Mouse (Mus musculus) granulocyte monocyte progenitor cell, adult 5-6 weeks (primary cell): ENCODE data around the gene Cd200r2. TPM values are rescaled to one million over a fixed set of nuclear protein-coding genes. Genes with fewer than 3 reads are reported as not detected.
A peak's percentile ranks its signal among the peaks of the same experiment; 100 is the strongest.
"Not testable (repeated sequence)": the region's sequence is repeated elsewhere in the genome, so short reads cannot be mapped to it uniquely, and the experiment has no call there.

Experiments
- ATAC-seq: replicated peaks from 2 replicates; pipeline ENCODE4 v1.8.0; 2016; ENCODE audit warnings: mild to moderate bottlenecking, moderate TSS enrichment, inconsistent platforms; ENCODE audit not compliant: poor library complexity, severe bottlenecking
- total RNA-seq, 2 experiments: library from RNA; stranded (forward) in 1 of 2; stranded (reverse) in 1 of 2; fragments of 200-712, 200-1000 nt in 1 of 2; fragments of >200 nt in 1 of 2; fragmentation: Nextera tagmentation in 1 of 2; gene quantifications; 2 replicates each; pipeline ENCODE4 v1.2.3; 2014 to 2017

Cd200r2 gene
- not detected in 2 replicates for total RNA-seq (2014; fragmentation: Nextera tagmentation)
- not detected in 2 replicates for total RNA-seq (2017)

DNA sequence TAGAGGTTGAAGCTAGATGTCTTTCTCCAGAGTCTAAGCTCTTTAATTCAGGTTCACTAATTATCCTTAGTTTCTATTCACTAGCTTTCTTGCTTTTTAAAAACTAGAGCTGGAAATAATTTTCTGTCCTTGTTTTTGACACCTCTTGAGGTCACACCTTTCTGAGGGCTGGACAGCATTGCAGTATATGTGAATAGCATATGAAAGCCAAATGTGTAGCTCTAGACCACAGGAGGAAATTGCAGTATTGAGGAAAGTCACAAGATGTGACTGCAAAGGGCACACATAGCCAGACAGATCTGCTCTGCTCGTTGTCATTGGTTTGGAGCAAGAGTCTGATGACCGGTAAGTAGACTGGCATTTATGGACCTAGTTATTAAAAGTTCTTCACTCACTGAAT lies at the start of gene Cd200r2:
TSS of gene Cd200r2 (plus strand) at position 301 of the 400 bp plus-strand sequence.
- ATAC-seq = no peak

DNA sequence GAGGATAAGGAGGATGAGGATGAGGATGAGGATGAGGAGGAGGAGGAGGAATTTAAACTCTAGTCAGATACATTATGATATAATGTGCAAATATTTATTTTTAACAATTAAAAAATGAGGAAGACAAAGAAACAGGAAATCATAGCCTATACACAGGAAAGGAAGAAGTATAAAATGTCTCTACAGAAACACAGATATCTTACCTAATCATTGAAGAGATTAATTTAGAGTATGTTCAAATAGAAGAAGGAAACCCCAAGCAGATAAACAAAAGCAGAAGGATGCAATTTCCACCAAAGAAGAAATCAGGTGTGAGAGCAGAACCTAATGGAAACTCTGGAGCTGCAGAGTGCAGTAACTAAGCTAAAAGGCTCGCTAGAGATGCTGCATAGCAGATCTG lies 48.9 kb upstream of the Cd200r2 start:
- no peak for ATAC-seq

DNA sequence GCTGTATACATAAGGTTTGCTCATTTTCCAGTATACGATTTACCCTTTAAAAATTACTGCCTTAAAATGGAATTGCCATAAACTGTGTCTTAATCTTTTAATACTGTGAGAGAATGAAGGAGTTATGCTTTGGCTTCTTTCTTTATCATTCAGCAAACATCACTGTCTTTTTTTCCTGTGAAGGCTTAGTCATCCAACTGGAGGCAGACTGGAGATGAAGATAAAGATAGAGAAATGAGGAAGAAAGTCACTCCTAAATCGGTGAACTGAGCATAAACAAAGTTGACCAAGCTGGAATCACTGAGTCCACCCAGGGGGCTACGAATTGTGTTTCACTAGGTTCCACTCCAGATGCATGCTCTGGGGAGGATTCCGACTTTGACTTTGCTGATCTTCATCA lies 46.4 kb upstream of the Cd200r2 start:
- 0 out of 2 replicates have a peak, but pooled peaks have one; percentile 35 for ATAC-seq

DNA sequence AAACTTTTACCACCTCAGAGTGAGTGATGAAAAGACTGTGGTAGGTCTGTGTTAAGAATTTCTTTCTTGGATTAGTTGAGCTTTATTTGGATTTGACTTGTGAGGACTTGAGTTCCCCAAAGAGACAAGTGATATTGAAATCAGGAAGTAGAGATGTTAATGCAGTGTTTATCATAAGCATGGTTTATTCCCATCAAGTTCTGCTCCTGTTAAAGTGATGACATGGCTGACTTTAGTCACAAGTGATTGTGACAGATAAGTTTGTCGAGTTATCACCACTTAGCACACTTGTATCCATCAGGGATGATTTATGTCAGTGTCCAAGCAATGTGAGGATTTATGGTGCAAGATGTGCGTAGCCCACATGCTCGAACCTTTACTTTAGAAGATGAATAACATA lies 34.6 kb upstream of the Cd200r2 start:
- peak; percentile 30 for ATAC-seq

DNA sequence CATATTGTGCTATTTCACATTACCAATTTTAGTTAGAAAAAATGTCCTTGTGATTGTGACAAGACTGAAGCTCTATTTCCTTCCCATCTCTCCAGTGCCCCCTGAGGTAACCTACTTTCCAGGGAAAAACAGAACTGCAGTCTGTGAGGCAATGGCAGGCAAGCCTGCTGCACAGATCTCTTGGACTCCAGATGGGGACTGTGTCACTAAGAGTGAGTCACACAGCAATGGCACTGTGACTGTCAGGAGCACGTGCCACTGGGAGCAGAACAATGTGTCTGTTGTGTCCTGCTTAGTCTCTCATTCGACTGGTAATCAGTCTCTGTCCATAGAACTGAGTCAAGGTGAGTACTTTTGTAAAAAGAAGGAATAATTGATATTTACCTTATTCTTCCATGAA lies 33.7 kb upstream of the Cd200r2 start:
- ATAC-seq = not testable (repeated sequence)

DNA sequence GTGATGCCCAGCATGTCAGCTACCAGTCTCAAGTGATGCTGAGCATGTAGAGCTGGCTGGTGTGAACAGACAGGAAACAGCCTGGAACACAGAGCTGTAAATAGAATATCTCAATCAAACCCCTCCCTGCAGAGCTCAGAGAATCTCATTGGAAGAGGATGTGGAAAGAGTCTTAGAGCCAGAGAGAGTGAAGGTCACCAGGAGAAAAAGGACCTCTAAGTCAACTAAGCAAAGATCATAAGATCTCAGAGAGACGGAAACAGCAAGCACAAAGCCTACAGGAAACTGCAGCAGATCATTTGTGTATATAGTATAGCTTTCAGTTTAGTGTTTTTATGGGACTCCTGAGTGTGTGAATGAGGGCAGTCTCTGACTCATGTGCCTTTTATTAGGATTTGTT lies 8.3 kb downstream of the Cd200r2 start:
- ATAC-seq = no peak

DNA sequence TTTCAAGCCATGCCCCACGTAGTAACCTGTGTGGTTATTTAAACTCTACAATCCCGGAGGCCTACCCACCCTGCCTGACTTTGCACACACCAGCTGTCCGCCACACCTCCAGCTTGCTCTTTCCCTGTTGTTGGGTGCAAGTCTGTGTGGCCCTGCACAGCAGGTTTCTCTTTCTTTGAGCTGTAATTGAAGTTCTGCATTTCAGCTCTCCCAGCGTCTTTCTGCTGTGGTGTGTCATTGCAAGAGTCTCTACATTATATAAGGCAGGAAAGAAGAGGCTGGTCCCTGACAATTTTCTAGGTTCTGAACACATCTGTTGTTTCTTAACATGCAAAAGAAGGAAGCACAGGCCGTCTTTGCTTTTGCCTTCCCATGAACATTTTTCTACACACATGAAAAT lies 9.7 kb downstream of the Cd200r2 start:
- peak; percentile 25; the same call in 1 of the 2 replicates for ATAC-seq

DNA sequence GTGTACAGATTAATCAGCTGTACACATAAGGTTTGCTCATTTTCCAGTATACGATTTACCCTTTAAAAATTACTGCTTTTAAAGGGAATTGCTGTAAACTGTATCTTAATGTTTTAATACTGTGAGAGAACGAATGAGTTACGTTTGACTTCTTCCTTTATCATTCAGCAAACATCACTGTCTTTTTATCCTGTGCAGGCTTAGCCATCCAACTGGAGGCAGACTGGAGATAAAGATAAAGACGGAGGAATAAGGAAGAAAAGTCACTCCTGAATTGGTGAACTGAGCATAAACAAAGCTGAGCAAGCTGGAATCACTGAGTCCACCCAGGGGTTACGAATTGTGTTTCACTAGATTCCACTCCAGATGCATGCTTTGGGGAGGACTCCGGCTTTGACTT lies 10.7 kb downstream of the Cd200r2 start:
- no peak for ATAC-seq

DNA sequence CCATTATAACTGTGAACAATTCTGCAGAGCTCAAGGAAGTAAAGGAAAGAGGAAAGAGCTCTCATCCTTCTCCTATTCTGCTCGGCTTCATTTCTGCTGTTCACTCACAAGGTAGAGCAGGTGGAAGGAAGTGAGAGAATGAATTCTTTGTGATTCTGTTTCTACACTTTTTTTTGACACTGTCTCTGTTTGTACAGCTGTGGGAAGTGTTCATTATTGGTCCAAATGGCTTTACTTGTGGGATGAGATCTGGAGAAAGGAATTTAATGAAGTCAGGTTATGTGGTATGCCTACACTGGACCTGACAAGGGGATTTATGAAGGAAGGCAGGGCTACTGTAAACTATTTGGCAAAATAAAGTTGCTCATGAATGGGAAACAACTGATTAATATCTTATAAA lies 23.9 kb downstream of the Cd200r2 start:
- ATAC-seq = no peak

DNA sequence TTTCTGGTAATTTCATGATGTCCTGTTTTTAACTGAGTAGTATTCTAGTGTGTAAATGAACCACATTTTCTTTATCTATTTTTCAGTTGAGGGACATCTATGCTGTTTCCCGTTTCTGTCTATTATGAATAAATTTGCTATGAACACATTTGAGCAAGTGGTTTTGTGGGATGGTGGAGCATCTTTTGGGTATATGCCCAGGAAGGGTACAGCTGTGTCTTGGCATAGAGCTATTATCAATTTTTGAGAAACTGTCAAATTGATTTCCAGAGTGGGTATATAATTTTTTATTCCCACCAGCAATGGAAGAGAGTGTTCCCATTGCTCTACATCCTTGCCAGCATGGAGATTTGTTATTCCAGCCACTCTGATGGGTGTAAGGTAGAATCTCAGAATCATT lies 65.1 kb downstream of the Cd200r2 start:
- no peak for ATAC-seq

DNA sequence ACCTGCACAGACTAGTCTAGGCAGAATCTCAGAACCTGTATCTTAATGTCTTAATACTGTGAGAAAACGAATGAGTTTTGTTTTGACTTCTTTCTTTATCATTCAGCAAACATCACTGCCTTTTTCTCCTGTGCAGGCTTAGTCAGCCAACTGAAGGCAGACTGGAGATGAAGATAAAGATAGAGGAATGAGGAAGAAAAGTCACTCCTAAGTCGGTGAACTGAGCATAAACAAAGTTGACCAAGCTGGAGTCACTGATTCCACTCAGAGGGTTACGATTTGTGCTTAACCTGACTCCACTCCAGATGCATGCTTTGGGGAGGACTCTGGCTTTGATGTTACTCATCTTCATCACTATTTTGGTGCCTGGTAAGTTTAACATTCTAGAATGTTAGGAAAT lies 76.6 kb downstream of the Cd200r2 start, which contains the start of gene Cd200r3:
TSS of gene Cd200r3 (plus strand) at position 211 of the 400 bp plus-strand sequence.
- ATAC-seq = no peak

DNA sequence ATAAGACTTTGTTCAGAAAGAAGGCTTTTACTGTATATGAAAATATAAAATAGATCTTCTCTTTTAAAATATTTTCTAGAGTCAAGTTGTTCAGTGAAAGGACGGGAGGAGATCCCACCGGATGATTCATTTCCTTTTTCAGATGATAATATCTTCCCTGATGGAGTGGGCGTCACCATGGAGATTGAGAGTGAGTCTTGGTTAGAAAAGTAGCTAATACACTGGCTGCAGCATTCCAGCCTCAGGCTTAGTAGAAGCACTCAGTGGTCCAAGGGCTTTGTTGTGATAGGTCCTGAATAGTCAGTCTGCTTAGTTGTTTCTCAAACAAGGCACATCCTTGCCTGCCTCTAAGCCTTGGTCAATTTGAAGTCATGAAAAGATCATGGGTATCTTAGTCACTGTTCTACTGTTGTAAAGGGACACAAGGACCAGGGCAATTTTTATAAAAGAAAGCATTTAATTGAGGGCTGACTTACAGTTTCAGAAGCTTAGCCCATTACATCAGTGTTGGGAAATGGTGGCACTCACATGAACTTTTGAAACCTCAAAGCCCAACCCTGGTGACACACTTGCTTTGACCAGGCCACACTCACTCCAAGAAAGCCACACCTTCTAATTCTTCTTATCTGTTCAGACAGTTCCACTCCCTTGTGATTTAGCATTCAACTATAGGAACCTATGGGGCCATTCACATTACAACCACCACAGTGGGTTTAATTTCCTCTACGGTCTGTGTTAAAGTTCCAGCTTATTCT lies 84.6 kb downstream of the Cd200r2 start:
- peak; percentile 86 for ATAC-seq

DNA sequence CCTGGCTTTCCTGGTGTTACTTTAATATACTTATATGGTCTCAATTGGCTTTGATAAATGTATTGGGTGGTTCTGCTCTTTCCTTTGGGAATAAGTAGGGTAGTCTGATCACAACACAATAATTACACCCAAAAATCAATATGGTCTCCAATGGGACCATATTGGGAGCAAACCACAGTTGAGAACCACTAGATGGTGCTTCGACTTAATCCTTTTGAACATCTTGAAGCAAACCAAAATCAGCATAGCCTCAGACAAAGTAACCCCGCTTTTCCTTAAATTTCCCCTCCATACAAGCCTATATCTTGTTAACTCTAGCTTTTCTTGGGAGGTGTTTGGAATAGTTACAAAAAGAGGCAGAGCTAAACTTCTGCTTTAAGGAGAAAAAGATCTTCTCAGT lies 95.4 kb downstream of the Cd200r2 start:
- peak; percentile 0; the same call in 1 of the 2 replicates for ATAC-seq

DNA sequence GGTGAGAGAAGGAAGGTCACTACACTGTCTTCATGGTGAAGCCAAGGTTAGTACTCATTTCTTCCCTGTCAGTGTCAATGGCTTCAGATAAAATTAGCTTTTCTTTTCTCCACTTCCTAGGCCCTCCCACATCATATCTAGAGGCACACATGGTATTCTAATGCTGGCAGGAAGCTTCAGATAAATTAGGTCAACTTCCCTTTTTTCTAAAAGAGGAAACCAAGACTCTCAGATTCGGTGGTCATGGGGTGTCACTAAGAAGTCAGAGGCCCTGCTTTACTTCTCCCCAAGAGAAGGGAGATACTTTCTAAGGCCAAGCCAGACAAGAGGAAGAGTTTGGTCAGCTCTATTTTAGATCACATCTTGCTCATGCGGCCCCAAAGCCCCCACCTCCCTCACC lies 95.9 kb downstream of the Cd200r2 start:
- peak; percentile 88 for ATAC-seq

DNA sequence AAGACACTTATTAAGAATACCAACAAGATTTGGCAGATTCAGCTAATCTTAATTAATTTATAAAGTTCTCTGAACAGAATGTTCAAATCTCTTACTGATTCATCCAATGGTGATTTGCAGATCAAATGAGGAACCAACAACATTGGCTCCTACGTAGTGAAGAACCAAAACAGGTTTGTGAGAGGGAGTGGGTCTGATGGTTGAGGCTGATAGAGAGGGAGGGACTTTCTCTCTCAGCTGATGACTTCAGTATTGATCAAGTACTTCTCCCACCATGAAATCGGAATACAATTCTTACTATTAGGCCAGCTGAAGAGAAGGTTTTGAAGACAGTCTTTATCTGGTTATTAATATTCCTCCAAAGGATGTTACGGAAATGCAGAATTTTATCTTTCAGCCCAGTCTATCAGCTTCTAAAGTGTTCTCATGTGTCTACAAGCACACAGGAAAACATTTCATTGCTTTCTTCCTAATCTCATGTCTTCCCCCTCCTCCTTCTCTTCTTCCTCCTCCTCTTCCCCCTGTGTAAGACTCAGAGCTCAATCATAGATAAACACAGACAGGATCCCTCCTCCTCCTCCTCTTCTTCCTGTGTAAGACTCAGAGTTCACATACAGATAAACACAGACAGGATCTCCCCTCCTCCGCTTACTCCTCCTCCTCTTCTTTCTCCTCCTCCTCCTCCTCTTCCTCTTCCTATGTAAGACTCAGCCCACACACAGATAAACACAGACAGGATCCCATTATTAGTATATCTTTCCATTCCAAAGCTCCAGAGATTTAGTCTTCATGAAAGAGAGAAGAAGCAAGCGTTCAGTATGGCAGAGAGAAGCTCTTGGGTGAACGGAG lies 97.9 kb downstream of the Cd200r2 start:
- no peak for ATAC-seq

DNA sequence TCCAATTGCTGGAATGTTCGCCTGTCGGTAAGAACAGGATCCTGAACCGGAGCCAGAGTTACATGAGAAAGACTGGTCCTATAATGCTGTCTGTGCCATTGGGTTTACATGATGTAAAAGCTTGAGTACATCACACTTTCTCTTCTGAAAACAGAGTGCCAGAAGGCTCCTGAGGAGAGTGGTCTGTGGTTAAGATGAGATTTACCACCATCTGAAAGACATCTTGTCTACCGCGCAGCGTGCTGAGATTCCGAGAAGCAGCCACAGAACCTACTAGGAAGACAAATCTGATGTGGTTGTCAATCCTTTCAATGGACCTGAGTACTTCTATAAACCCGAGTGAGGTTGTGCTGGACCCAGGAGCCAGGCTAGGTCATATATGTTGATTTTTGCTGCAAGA lies 98.5 kb downstream of the Cd200r2 start:
- no peak for ATAC-seq

Other genes with a start within 250 kb of the Cd200r2 start
- 10.0 and 18.7 TPM in 2 replicates for gene Nepro, start 142.8 kb upstream of the Cd200r2 start, total RNA-seq (2014; fragmentation: Nextera tagmentation)
- 16.9 and 22.4 TPM in 2 replicates for gene Nepro, start 142.8 kb upstream of the Cd200r2 start, total RNA-seq (2017)
- gene Gtpbp8, start 120.7 kb upstream of the Cd200r2 start, total RNA-seq (2014; fragmentation: Nextera tagmentation) = 13.5 and 26.5 TPM in 2 replicates
- gene Gtpbp8, start 120.7 kb upstream of the Cd200r2 start, total RNA-seq (2017) = 9.0 and 15.9 TPM in 2 replicates
- gene Cd200r1, start 101.4 kb upstream of the Cd200r2 start, total RNA-seq (2014; fragmentation: Nextera tagmentation) = 6.0 and 13.8 TPM in 2 replicates
- gene Cd200r1, start 101.4 kb upstream of the Cd200r2 start, total RNA-seq (2017) = 2.1 and 7.0 TPM in 2 replicates
- not detected in 2 replicates for gene Cd200r4, start 55.4 kb upstream of the Cd200r2 start, total RNA-seq (2014; fragmentation: Nextera tagmentation)
- gene Cd200r4, start 55.4 kb upstream of the Cd200r2 start, total RNA-seq (2017) = 0.22 and 1.6 TPM in 2 replicates
- 3.1 TPM in 1 of 2 replicates, not detected in the other for gene Cd200r3, start 76.6 kb downstream of the Cd200r2 start, total RNA-seq (2014; fragmentation: Nextera tagmentation)
- gene Cd200r3, start 76.6 kb downstream of the Cd200r2 start, total RNA-seq (2017) = 1.5 and 1.9 TPM in 2 replicates
- gene Ccdc80, start 226.3 kb downstream of the Cd200r2 start, total RNA-seq (2014; fragmentation: Nextera tagmentation) = 0.43 TPM in 1 of 2 replicates, not detected in the other
- gene Ccdc80, start 226.3 kb downstream of the Cd200r2 start, total RNA-seq (2017) = 0.41 TPM in 1 of 2 replicates, not detected in the other